18 mouse cellular contexts compared by ENCODE assay signal in genomic region chr17:34285371-34285770, GRCm38 (mm10). TPM values are rescaled to one million over a fixed set of nuclear protein-coding genes. Genes with fewer than 3 reads are reported as not detected.
"Had no signal": no experiment of that assay in that cellular context is flagged by ENCODE, and none has a peak within 500 bp of the region (broad histone marks: within the 10 kb centered on the region; RNA-seq: fewer than 3 reads in every experiment).

No protein-coding gene starts in this region.

- H3K36me3 ChIP-seq: limb, embryonic 10.5 days; limb, embryonic 13.5 days; liver, embryonic 12.5 days; liver, embryonic 15.5 days; midbrain, embryonic 12.5 days; midbrain, embryonic 15.5 days; neural tube, embryonic 12.5 days; neural tube, embryonic 15.5 days had no signal

- DNase-seq: kidney, postnatal 14 days; right cerebral cortex, postnatal 25 days; thymus, adult 18-20 months had no signal

- H3K9me3 ChIP-seq: limb, embryonic 10.5 days; limb, embryonic 13.5 days; liver, embryonic 12.5 days; liver, embryonic 15.5 days; midbrain, embryonic 12.5 days; midbrain, embryonic 15.5 days; neural tube, embryonic 12.5 days; neural tube, embryonic 15.5 days had no signal

- H3K4me1 ChIP-seq: limb, embryonic 10.5 days; limb, embryonic 13.5 days; liver, embryonic 12.5 days; liver, embryonic 15.5 days; midbrain, embryonic 12.5 days; midbrain, embryonic 15.5 days; neural tube, embryonic 12.5 days; neural tube, embryonic 15.5 days had no signal

- H3K27ac ChIP-seq: limb, embryonic 10.5 days; limb, embryonic 13.5 days; liver, embryonic 12.5 days; liver, embryonic 15.5 days; macrophage; midbrain, embryonic 12.5 days; midbrain, embryonic 15.5 days; neural tube, embryonic 12.5 days; neural tube, embryonic 15.5 days had no signal

- H3K4me3 ChIP-seq: limb, embryonic 10.5 days; limb, embryonic 13.5 days; liver, embryonic 12.5 days; liver, embryonic 15.5 days; midbrain, embryonic 12.5 days; midbrain, embryonic 15.5 days; neural tube, embryonic 12.5 days; neural tube, embryonic 15.5 days had no signal

- H3K27me3 ChIP-seq: limb, embryonic 13.5 days; liver, embryonic 15.5 days; midbrain, embryonic 12.5 days; midbrain, embryonic 15.5 days; neural tube, embryonic 12.5 days had no signal

RNA-seq across cellular contexts. Expression of gene H2-Aa, which starts 2.3 kb away (rescaled TPM):
- polyA plus RNA-seq: limb, embryonic 10.5 days had no signal

RNA-seq across cellular contexts. Expression of gene H2-Eb2, which starts 40.1 kb away (rescaled TPM):
- total RNA-seq: layer of hippocampus, adult 18-20 months; layer of hippocampus, postnatal 25 days; left cerebral cortex, adult 18-20 months; left cerebral cortex, postnatal 25 days had no signal
- polyA plus RNA-seq: limb, embryonic 10.5 days; limb, embryonic 13.5 days; liver, embryonic 12.5 days; liver, embryonic 15.5 days; midbrain, embryonic 12.5 days; neural tube, embryonic 12.5 days; stomach, embryonic 16.5 days; testis, adult 2 months had no signal

RNA-seq across cellular contexts. Expression of gene H2-Ob, which starts 46.7 kb away (rescaled TPM):
- polyA plus RNA-seq: limb, embryonic 10.5 days; limb, embryonic 13.5 days; midbrain, embryonic 12.5 days; neural tube, embryonic 12.5 days had no signal
